Mouse (Mus musculus): ENCODE results near the gene Rab31.
A peak's percentile ranks its signal among the peaks of the same experiment; 100 is the strongest.

The Rab31 gene

DNA sequence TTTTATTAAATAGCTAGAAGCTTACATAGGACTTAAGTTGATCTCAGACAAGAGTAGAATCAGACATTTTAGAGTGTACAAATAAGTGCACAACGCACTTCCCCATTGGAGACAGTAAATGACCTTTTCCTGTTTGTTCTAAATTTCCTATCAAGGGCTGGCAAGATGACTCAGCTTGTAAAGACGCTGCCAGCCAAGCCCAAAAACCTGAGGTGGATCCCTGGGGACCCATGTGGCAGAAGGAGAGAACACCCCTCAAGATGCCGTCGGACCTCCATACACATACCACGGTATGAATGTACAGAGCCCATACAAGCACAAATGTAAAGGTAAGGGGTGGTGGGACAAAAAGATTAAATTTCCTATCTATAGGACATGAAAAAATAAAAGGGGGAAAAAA, 35.4 kb downstream of the Rab31 start:
- DNase-seq = no peak

DNA sequence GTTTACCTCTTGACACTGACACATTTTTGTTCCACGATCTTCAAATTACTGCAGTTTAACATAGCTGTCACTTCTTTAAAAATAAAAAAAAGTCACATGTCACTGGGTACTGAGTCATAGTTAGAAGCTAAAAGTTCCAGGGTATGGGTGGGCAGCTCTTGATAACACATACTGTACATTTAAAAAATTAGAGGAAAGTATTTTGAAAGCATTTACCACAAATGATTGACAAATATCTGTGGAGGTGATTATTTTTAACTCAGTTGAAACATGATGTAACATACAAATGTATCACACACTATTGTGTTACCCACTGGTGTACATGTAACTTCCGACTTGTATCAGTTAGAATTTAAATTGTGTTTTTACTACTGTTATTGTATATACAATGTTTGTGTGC, 37.5 kb downstream of the Rab31 start:
- DNase-seq = no peak

DNA sequence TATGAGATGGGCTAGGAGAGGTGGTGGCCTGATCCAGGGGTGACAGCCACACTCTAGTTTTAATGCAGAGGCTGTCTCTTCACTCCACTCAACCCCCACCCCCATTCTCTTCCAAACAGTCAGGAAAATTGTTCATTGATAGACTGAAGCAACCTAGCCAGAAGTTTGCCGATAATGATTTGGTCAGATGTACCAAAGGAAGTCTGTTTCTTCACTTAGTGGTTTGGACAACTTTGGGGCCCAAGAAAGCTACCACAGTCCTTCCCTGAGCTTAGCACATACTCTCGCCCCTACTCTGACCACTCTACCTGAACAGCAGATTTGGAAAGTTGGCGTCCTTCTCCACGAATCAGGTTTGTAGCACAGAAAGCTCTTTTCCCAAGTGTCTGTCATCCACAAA, 39.9 kb downstream of the Rab31 start:
- DNase-seq = no peak

DNA sequence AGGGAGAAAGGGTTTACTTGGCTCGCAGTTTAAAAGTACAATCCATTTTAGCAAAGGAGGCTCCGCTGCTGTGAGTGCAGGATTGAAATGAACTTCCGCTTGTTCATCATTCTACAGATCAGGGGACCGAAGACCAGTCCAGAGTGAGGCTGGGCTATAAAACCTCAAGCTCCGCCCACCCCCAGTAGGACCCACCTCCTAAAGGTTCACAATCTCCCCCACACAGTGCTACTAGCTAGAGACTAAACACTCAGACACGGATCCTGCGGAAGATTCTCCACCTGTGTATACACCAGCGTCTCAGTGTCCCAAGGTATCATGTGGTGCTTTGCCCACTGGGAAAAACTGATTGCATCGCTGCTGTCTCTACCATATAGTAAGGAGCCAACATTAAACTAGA, 40.8 kb downstream of the Rab31 start:
- DNase-seq = no peak

DNA sequence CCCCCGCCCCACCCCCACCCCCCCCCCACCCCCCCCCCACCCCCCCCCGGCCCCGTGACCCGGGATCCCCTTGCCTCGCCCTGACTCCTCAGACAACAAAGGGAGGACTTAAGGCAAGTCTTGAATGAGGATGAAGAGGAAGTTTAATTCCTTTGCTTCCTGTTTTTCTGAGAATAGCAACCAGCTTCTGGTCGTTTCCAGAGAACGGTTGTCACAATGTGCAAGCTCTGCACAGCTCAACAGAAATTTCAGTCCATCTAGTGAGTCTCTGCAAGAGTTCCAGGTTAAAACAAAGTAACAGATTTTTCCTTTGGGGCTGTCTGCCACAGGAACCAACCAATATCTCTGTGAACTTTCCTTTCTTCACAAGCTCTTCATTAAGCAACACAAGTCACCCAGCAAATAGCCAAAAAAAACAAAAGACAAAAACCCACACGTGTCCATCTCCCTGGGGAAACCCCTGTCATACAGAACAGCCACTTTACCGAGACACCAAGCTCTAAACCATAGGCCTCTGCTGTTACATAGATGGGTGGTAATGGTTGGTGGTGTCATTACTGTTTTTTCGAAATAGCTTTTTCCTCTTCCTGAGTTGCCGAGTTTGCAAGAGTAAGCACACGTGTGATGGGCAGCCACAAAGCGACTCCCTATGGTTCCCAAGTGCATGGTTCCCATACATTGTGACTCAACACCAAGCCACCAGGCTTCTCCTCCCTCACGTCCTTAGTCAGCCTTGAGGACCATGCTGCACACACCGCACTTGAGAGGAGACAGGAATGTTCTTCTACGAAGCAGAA, 42.4 kb downstream of the Rab31 start:
- no peak for DNase-seq

DNA sequence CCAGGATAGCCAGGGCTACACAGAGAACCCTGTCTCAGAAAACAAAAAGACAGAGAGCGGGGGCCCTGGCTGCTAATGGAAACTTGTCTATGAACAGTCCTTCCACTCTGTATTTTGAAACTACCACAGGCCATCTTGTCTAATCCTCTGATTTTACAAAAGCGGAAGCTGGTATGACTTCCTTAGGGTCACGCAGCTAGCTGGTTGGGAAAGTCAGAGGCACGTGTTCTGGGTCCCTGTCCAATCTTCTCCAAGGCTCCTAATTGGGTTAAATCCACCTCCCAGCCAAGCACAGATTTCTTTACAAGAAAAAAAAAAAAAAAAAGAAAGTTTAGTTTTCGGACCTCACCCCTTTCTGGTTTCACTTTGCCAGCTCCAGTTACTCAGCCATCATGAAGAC, 45.8 kb downstream of the Rab31 start:
- no peak for DNase-seq

DNA sequence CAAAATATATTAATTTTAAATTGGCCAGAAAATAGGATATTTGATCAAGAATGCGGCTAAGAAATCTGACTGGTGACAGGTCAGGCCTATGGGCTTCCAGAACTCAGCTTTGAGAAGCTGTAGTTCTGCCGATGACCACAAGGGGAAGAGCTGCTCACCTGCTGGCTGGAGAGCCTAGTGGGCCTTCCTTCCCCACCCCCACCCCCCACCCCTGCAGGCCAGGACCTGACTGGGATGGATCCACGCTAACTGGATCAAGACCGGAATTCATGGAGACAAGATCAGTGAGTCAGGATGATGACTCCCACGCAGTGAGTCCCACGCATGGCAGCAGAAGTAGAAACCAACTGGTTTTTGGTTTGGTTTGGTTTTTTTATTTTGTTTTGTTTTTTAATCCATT, 46.3 kb downstream of the Rab31 start:
- DNase-seq = no peak

DNA sequence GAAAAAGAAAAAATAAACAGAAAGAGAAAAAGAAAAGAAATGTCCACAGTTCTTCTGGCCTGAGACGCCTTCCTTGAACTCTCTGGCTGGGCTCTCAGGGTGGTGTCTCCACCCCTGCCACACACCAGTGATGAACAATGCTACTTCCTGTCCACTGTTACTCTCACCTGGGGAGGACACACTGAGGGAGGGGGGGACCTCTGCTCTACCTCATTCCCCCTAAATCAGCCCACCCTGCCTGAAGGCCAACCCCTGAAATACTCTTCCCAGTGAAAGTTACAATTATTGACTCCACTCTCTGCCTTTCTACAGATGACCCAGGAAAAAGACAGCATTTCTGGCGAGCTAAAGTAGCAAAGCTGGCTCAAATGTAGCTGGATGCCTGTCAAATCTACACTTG, 46.7 kb downstream of the Rab31 start:
- DNase-seq = no peak

DNA sequence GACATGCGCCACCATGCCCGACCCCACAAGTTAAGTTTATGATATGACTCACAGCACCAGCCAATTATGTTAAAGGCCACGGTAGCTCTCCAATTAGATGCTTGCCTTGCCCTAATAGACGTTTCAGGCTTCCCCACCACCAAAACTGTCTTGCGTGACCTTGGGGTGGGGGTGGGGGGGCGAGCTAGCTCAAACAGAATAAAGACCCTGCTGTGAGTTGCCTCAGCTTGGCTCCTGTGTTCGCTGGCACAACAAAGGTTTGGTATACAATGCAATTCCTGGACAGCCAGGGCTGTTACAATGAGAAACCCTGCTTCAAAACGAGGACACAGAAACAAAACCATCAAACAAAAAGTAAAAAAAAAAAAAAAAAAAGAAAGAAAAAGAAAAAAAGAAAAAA, 47.2 kb downstream of the Rab31 start:
- DNase-seq = no peak

DNA sequence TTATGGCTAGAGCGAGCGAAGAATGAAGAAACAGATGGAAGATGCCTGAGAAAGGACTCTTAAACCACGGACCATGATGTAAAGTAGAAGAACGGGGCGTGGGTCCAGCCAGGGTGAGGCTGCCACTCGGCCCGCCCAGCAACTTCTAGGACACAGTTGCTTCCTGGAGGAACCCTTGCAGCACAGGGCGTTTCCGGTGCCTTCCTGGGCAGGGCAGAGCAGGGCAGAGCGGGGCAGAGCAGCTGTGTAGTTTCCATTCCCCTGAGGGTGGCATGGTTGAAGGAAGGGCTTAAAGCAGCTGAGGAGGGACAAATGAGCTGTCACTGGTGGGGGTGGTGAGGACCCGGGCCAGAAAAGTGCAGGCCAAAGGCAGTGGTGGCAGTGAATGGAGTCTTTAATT, 48.3 kb downstream of the Rab31 start:
- peak; percentile 48 for DNase-seq

DNA sequence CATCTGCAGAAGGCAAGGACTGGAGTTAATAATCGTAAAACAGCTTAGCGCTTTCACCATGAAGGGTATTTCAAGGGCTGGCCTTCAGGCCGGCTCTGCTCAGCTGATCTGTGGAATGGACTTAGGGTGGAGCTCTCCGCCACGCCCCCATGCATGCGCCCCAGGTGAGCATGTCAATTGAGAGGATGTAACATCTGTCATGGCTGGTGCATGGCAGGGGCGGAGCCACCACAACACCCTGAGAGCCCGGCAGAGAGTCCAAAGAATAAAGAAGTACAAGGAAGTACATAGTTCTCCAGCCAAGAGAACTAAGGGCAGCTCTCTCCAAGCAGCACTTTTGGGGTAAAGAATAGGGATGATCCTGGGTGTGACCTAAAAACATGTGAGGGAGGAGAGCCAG, 48.9 kb downstream of the Rab31 start:
- peak; percentile 36 for DNase-seq

DNA sequence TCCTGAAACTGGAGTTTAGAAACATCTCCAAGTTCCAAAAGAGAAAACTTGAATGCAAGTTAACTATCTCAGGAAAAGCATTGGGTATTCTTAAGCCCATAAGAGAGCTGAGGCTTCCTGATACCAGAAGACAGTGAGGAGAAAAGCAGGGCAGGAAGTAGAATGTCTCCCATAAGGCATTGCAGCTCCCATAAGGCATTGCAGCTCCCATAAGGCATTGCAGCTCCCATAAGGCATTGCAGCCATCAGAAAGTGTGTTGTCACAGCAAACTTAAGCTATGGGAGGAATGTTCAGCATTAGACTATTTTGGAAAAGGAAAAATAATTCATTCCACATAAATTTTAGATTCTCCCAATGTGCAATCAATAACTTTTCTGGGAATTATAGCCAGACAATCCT, 51.2 kb downstream of the Rab31 start:
- DNase-seq = no peak

DNA sequence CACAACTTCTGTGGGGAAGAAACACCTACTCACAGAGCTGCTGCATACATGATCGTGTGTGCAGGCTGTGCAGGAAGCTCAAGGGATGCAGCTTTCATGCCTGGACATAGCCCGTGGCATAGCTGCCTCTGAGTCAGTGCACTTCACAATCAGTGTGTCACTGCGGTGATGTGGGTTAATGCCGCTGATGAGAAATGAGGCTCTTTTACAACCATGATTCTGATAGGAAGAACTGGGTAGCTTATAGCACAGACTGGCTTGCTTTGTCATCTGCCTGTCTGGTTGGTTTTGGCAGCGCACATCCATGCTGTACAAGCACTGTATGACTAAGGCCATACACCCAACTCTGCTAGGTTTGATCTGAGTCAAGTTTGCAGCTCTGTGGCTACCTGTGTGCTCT, 52.7 kb downstream of the Rab31 start:
- no peak for DNase-seq

DNA sequence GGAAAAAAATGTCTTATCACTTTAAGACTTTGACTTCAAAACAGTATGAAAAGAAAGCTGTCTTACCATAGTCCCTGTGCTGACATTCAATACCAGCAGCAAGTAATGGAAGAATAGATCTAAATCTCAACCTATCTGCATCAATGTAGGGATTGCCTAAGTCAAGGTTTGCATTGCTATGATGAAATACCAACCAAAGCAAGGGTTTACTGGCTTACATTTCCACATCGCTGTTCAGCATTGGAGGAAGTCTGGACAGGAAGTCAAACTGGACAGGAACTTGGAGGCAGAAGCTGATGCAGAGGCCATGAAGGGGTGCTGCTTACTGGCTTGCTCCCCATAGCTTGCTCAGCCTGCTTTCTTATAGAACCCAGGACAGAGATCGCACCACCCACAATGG, 54.0 kb downstream of the Rab31 start:
- no peak for DNase-seq

DNA sequence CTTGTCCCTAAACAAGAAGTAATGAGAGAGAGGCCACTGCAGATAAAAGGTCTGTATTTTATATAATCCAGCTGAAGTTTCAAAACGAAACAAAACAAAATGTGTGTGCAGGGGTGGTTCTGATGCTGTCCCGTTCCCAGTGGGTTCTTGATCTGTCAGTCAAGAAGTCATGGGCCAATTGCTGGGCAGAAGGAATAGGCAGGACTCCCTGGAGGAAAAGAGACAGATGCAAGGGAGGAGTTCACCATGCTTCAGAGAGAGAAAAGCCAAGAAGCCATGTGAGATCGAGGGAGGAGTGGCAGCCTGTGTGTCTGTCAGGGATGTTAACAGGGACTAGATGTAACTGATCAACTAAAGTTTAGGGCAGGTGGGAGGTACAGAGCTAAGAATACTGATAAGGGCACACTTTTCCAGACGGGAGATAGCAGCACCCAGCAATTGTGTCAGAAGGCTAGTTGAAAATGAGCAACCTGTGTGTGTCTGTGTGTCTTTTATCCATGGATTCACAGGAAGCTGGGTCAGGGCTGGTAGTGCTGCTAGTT, 54.8 kb downstream of the Rab31 start:
- no peak for DNase-seq

DNA sequence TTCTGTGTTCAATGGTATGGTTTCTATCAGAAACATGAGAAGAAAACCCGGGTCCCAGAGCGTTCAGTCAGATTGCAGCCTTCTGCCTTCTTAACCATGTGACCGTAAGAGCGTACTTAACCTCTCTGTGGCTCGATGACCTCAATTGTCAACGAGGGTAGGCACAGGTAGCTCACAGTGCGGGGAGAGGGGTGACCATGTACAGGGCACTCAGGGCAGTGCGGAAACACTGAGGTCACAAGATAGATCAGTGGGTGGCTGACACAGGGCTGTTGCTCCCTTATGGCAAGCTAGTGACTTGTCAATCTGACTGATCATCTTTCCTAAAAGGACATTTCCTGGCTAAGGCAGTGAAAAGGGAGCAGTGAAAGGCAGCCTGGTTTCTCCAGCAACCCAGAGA, 58.5 kb downstream of the Rab31 start:
- DNase-seq = no peak

DNA sequence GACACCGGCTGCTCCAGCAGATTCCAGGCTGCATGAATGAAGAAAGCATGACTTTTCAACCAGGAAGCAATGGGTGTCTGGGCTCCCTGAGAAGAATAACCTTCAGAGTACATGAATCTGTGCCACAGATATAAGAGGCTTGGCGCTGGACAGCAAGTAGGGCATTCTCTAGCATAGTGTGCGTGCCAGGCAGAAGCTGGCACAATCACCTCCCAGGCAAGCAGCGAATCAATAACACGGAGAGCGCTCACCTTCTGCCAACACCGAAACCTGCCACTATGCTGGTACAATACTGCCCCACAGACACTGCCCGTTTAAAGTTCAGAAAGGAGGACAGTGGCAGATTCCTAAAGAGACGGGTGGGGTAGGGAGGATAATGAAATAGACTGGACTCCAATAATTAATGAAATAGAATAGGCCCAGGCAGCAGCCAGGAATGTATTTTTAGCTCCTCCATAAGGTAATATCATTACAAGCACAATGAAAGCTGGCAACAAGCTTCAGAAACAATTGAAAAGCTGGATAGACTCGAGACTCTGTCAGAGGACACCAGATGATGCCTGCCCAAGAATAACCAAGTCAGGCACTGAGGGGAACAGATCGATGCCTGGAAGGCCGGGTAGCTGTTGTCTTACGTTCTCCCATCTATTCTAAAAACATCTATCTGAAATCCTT, 59.6 kb downstream of the Rab31 start:
- DNase-seq = no peak

DNA sequence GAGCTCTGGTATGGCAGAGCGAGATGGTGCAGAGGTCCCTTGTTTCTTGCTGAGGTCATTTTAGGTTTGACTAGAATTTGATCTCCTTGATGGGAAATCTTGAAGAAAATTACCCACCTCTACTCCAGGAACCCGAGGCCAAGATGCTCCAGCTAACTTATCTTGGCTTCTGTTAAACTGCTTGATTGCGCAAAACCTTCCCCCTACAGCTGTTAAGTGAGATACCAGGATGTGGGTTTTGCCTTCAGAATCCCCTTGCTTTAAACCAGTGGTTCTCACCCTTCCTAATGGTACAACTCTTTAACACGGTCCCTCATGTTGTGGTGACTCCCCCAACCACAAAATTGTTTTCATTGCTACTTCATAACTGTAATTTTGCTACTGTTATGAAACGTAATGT, 60.8 kb downstream of the Rab31 start:
- no peak for DNase-seq

DNA sequence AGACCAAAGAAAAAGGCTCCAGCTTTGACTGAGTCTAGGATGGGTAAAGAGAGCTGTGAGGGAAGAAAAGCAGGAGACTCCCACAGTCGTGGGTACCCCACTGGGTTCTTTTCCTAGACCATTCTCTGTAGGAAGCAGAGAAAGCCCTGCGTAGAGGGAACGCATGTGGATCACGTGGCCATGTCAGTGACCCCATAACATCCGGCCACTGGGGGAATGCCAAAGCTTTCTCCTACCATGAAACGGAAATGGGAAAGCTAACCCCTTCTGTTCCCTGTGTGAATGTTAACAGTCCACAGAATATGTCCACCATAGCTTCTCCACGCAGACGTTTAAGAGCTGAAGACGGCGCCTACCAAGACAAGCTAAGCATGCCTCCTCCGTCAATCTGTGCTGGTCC, 62.0 kb downstream of the Rab31 start:
- DNase-seq = peak; percentile 69

DNA sequence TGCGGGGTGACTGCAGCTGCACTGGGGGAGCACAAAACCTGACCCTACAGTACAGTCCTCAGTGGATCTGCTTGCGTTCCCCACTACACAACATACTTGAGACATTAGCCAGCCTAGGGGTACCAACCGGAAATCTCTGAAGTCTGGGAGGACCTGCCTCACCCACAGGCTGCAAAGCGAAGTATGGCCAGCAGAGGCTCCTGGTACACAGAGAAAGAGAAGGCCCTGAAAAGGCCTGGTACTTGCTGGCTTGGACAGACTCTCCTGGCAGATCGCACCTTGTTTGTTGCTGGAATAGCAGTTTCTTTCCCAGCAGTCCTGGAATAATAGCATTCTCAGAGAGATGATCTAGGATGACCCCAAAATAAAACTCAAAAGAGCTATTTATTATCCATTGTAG, 66.3 kb downstream of the Rab31 start:
- peak; percentile 80 for DNase-seq

DNA sequence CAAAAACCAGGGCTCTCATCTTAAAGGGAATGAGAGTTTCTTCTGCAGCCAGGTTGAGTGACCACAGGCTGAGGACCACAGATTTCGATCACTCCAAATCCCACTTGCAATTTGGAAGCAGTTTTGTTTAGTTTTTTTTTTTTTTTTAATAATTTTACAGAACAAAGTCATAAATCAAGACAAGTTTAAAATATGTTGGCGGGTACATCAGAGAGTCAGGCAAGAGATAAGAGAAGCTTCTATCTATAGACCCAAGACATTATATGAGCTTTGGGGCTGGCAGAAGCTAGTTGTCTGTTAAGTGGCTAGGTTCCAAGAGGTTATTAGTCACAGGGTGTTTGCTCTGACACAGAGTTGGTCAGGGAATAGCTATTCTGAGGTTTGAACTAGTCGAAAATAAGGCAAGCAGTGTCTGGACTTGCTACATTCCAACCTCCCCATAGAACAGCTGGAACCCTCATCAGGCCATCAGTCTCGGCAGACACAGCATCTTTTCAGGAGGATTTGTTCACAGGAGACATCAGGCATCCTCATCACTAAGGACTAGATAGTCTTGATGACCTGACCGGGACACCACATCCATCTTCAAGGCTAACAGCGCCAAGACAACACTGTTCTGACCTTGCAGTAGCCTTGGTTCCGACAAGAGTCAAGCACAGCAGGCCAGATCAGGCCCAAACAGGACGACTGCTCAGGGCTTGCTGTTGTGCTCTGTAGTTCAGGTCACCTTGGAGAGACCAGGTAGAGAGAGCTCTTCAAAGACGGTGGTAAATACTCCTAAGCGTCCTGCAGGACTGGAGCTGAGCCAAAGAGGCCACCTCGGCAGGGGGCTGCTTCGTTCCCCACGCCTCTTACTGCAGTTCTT, 68.8 kb downstream of the Rab31 start:
- DNase-seq = no peak

DNA sequence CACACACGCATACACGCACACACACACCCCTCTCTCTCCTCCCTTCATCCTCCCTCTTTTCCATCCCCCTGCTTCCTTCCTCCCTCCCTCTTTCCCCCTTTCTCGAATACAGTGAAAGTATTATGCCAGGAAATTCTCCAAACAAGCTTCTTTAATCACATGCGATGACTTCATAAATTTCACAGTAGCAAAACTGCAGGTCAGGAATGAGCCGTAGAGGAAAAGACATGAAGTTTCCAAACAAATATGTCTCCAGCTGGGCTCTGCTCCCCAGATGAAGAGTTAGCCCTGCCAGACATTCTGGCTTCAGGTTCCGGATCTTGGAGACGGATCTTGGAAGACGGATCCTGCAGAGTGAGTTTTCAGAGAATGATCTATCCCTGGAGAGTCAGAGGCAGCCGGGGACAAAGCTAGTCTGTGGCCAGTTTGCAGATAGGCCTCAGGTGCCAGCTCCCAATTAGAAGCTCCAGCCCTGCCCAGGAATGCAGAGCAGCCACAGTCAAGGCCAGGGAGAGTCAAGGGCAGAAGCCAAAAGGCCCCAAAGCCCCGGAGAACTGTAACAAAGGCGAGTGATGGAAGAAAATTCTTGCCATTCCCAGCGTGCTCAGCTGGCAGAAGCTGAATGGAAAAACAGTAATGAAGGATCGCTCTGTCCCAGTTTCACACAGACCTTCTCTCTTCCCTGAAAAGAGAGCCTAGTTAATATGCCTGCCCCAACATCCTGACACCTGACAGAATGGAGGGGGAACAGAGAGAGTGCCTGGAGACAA, 70.6 kb downstream of the Rab31 start:
- peak; percentile 79 for DNase-seq

DNA sequence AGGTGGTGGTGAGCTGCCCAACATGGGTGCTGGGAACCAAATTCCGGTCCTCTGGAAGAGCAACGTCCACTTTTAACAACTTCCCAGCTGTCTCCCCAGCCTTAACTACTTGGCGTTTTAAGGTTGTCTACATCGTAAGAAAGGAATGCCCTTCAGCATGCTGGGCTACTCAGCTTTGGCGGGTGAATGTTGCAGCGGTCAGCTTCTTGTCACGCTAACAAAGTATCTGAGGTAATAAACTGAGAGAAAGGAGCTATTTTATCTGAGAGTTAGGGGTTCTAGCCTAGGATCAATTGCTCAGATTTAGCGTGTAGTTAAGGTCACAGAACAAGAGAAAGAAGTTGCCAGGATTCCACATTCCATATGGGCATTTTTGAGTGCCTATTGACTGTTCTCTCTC, 71.2 kb downstream of the Rab31 start:
- DNase-seq = no peak
